ENCODE assay signal across 17 mouse cellular contexts in genomic region chr16:95219459-95219858, GRCm38 (mm10). TPM values are rescaled to one million over a fixed set of nuclear protein-coding genes. Genes with fewer than 3 reads are reported as not detected.
"Had no signal": no experiment of that assay in that cellular context is flagged by ENCODE, and none has a peak within 500 bp of the region (broad histone marks: within the 10 kb centered on the region; RNA-seq: fewer than 3 reads in every experiment).

No protein-coding gene starts in this region.

- H3K36me3 ChIP-seq: liver, embryonic 13.5 days; liver, embryonic 15.5 days; midbrain, embryonic 10.5 days; midbrain, embryonic 12.5 days; neural tube, embryonic 12.5 days had no signal

- H3K4me3 ChIP-seq: liver, embryonic 13.5 days; liver, embryonic 15.5 days; midbrain, embryonic 10.5 days; midbrain, embryonic 12.5 days; neural tube, embryonic 12.5 days had no signal

- H3K27me3 ChIP-seq: liver, embryonic 13.5 days; liver, embryonic 15.5 days; midbrain, embryonic 12.5 days; neural tube, embryonic 12.5 days had no signal

- DNase-seq: liver, embryonic 13.5 days; lung, adult 18-20 months; lung, embryonic 14.5 days; lung, postnatal 10 days; lung, postnatal 4 days; midbrain, embryonic 14.5 days; right cerebral cortex, postnatal 14 days; right cerebral cortex, postnatal 4 days had no signal

- H3K27ac ChIP-seq: liver, embryonic 13.5 days; liver, embryonic 15.5 days; midbrain, embryonic 10.5 days; midbrain, embryonic 12.5 days; neural tube, embryonic 12.5 days had no signal

- H3K4me2 ChIP-seq: liver, embryonic 13.5 days; liver, embryonic 15.5 days; lung, embryonic 14.5 days; midbrain, embryonic 12.5 days; neural tube, embryonic 12.5 days had no signal

- H3K9me3 ChIP-seq: liver, embryonic 13.5 days; liver, embryonic 15.5 days; midbrain, embryonic 10.5 days; midbrain, embryonic 12.5 days had no signal

- H3K9ac ChIP-seq: liver, embryonic 13.5 days; liver, embryonic 15.5 days; lung, embryonic 14.5 days; midbrain, embryonic 12.5 days; neural tube, embryonic 12.5 days had no signal

- H3K4me1 ChIP-seq: liver, embryonic 13.5 days; liver, embryonic 15.5 days; midbrain, embryonic 12.5 days; neural tube, embryonic 12.5 days had no signal

RNA-seq across cellular contexts. Expression of gene Kcnj15, which starts 37.9 kb away (rescaled TPM):
- total RNA-seq: megakaryocyte, adult 5-6 weeks; megakaryocyte-erythroid progenitor cell, adult 5-6 weeks; midbrain, postnatal 0 days; monocyte, adult 5-6 weeks; neutrophil, adult 5-6 weeks had no signal
- polyA plus RNA-seq: midbrain, embryonic 14.5 days had no signal
